Mouse (Mus musculus): Measurements from ENCODE around the gene Ccdc13. TPM values are rescaled to one million over a fixed set of nuclear protein-coding genes. Genes with fewer than 3 reads are reported as not detected.

Ccdc13 gene
- 0.09 TPM in 1 of 2 replicates, not detected in the other for polyA plus RNA-seq (2012; rRNA removed; ENCODE audit: low replicate concordance)

DNA sequence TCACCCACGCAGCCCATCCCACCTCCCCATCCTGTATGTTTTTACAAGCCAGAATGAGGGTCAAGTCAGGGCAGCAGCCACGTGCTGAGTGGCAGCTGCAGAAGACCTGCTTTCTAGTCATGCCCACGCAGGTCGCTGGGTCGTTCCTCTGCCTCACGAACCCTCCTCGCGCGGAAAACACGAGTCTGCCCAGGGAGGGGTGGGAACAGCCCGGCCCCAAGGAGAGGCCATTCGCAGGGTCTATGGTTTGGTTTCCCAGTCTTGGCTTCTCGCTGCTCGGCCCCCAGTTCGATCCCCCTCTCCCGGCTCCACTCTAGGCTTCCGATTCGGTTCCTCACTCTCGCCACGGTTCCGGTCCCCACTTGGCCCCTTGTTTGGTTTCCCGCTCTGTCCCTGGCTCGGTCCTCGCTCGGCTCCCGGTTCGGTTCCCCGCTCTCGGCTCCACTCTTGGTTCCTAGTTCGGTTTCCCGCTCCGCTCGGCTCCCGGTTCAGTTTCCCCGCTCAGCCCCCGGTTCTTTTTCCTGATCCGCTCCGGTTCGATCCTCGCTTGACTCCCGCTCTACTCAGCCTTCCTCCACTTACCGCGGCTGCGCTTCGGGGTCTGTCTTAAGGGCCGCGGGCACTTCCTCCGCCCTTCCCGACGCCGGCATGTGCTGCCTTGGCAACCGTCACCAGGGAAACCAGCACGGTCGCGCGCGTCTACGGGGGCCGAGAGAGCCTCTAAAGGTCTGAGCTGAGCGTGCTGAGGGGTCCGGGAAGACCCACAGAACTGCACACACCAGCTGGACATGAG lies at the start of gene Ccdc13:
TSS of gene Ccdc13 (minus strand) at position 633 of the 793 bp plus-strand sequence.

GRCm38 (mm10) chr9:121858153-121858488 lies 18.9 kb upstream of the Ccdc13 start, which contains the start of gene Higd1a:
Gene Higd1a (minus strand): TSS chr9:121858362.

GRCm38 (mm10) chr9:121791757-121792521 lies 47.3 kb downstream of the Ccdc13 start, which contains the start of gene Hhatl:
Gene Hhatl (minus strand): TSS chr9:121792507.

DNA sequence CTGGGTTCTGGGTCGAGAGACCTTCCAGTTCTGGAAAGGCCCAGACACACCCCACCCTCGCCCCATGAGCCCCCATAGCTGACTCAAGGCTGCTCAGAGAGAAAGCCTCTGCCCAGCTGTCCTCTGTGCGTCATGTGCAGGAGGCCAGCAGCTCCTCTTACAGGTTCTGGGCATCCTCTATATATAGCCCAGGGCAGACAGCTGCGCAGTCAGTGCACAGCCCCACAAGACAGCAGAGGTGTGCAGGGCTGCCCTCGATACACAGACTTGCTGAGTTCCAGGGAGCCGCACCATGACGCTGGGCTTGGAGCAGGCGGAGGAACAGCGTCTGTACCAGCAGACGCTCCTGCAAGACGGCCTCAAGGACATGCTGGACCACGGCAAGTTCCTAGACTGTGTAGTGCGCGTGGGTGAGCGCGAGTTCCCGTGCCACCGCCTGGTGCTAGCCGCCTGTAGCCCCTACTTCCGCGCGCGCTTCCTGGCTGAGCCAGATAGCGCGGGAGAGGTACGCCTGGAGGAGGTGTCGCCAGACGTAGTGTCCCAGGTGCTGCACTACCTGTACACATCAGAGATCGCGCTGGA lies 61.7 kb downstream of the Ccdc13 start, which contains the start of gene Klhl40:
TSS of gene Klhl40 (plus strand) at position 124 of the 582 bp plus-strand sequence.

GRCm38 (mm10) chr9:121759091-121760081 lies 79.9 kb downstream of the Ccdc13 start, which contains the start of gene Zfp651:
Gene Zfp651 (plus strand): TSS chr9:121759330.

Other genes starting within 250 kb of the Ccdc13 start
- gene Lyzl4, start 197.4 kb downstream of the Ccdc13 start, polyA plus RNA-seq (2012; rRNA removed; ENCODE audit: low replicate concordance), result 0.19 TPM in 1 of 2 replicates, not detected in the other
- gene Vipr1, start 196.7 kb downstream of the Ccdc13 start, polyA plus RNA-seq (2012; rRNA removed; ENCODE audit: low replicate concordance), result 47.6 and 112 TPM in 2 replicates
- 26.9 and 64.4 TPM in 2 replicates for gene Sec22c, start 134.0 kb downstream of the Ccdc13 start, polyA plus RNA-seq (2012; rRNA removed; ENCODE audit: low replicate concordance)
- 10.8 and 21.9 TPM in 2 replicates for gene Ss18l2, start 129.1 kb downstream of the Ccdc13 start, polyA plus RNA-seq (2012; rRNA removed; ENCODE audit: low replicate concordance)
- 15.7 and 24.4 TPM in 2 replicates for gene Nktr, start 120.3 kb downstream of the Ccdc13 start, polyA plus RNA-seq (2012; rRNA removed; ENCODE audit: low replicate concordance)
- 7.4 and 9.3 TPM in 2 replicates for gene Zfp651, start 80.1 kb downstream of the Ccdc13 start, polyA plus RNA-seq (2012; rRNA removed; ENCODE audit: low replicate concordance)
- gene Klhl40, start 61.9 kb downstream of the Ccdc13 start, polyA plus RNA-seq (2012; rRNA removed; ENCODE audit: low replicate concordance), result 0.04 TPM in 1 of 2 replicates, not detected in the other
- 6.4 and 7.4 TPM in 2 replicates for gene Hhatl, start 47.0 kb downstream of the Ccdc13 start, polyA plus RNA-seq (2012; rRNA removed; ENCODE audit: low replicate concordance)
- gene Higd1a, start 18.9 kb upstream of the Ccdc13 start, polyA plus RNA-seq (2012; rRNA removed; ENCODE audit: low replicate concordance), result 5.6 and 14.9 TPM in 2 replicates
- gene Ackr2, start 58.9 kb upstream of the Ccdc13 start, polyA plus RNA-seq (2012; rRNA removed; ENCODE audit: low replicate concordance), result 0.29 and 0.72 TPM in 2 replicates
- gene Cyp8b1, start 76.8 kb upstream of the Ccdc13 start, polyA plus RNA-seq (2012; rRNA removed; ENCODE audit: low replicate concordance), result not detected in 2 replicates
- 0.14 and 0.47 TPM in 2 replicates for gene Fam198a, start 111.5 kb upstream of the Ccdc13 start, polyA plus RNA-seq (2012; rRNA removed; ENCODE audit: low replicate concordance)
- gene Pomgnt2, start 157.6 kb upstream of the Ccdc13 start, polyA plus RNA-seq (2012; rRNA removed; ENCODE audit: low replicate concordance), result 9.2 and 10.8 TPM in 2 replicates